Mouse (Mus musculus) layer of hippocampus, postnatal 14 days (tissue): ENCODE measurements around the gene Gm10840. TPM values are rescaled to one million over a fixed set of nuclear protein-coding genes. Genes with fewer than 3 reads are reported as not detected.
"Not testable (repeated sequence)": the region's sequence is repeated elsewhere in the genome, so short reads cannot be mapped to it uniquely, and the experiment has no call there.

Experiments
- DNase-seq, 2 experiments: peaks; one replicate each; pipeline ENCODE4 v3.0.0; 2021 to 2022; ENCODE audit warnings: low spot score in 2 of 2, mixed read lengths in 1 of 2
- long read RNA-seq, 2 experiments: library from polyadenylated mRNA; stranded (forward); transcript quantifications; one replicate each; pipeline ENCODE4 v2.0.0; 2021
- total RNA-seq, 2 experiments: library from RNA; stranded (reverse); gene quantifications; 2 replicates each; pipeline ENCODE4 v1.2.3; 2021

Gm10840 gene
- not detected for total RNA-seq
- long read RNA-seq, experiment 1, result 0 reads
- long read RNA-seq, experiment 2, result 0 reads

- DNase-seq, result peak; percentile 86 to 89
Measured at GRCm38 (mm10) chr11:106160841-106161721, at the start of gene Gm10840, which contains the start of gene Limd2. Gene Gm10840, plus strand, starts transcription at chr11:106160850. Gene Limd2, minus strand, starts transcription at chr11:106160860.

GRCm38 (mm10) chr11:106111688-106112087, 49.0 kb upstream of the Gm10840 start:
- DNase-seq, result no peak

GRCm38 (mm10) chr11:106122221-106122620, 38.4 kb upstream of the Gm10840 start:
- DNase-seq, result no peak

- DNase-seq, result no peak
Measured at GRCm38 (mm10) chr11:106122736-106123135, 37.9 kb upstream of the Gm10840 start.

GRCm38 (mm10) chr11:106124784-106125183, 35.9 kb upstream of the Gm10840 start:
- no peak for DNase-seq

GRCm38 (mm10) chr11:106125827-106126226, 34.8 kb upstream of the Gm10840 start:
- no peak for DNase-seq

- DNase-seq, result not testable (repeated sequence)
Measured at GRCm38 (mm10) chr11:106126727-106127373, 33.8 kb upstream of the Gm10840 start.

GRCm38 (mm10) chr11:106129477-106129876, 31.2 kb upstream of the Gm10840 start:
- no peak for DNase-seq

- DNase-seq, result no peak
Measured at GRCm38 (mm10) chr11:106132516-106132915, 28.1 kb upstream of the Gm10840 start.

GRCm38 (mm10) chr11:106134580-106135528, 25.8 kb upstream of the Gm10840 start:
- DNase-seq, result peak in 1 of 2 experiments; percentile 52

- no peak for DNase-seq
Measured at GRCm38 (mm10) chr11:106151219-106151618, 9.4 kb upstream of the Gm10840 start.

- peak; percentile 56 to 75 for DNase-seq
Measured at GRCm38 (mm10) chr11:106152132-106152531, 8.5 kb upstream of the Gm10840 start.

GRCm38 (mm10) chr11:106154091-106154490, 6.6 kb upstream of the Gm10840 start:
- DNase-seq, result no peak

GRCm38 (mm10) chr11:106154770-106155169, 5.9 kb upstream of the Gm10840 start:
- DNase-seq, result no peak

GRCm38 (mm10) chr11:106155761-106156160, 4.9 kb upstream of the Gm10840 start:
- DNase-seq, result peak in 1 of 2 experiments; percentile 28

GRCm38 (mm10) chr11:106156257-106156656, 4.4 kb upstream of the Gm10840 start:
- DNase-seq, result no peak

GRCm38 (mm10) chr11:106157154-106157553, 3.5 kb upstream of the Gm10840 start:
- DNase-seq, result no peak

- DNase-seq, result peak in 1 of 2 experiments; percentile 41
Measured at GRCm38 (mm10) chr11:106158081-106158929, 2.3 kb upstream of the Gm10840 start.

- no peak for DNase-seq
Measured at GRCm38 (mm10) chr11:106158930-106159215, 1.8 kb upstream of the Gm10840 start.
